Mouse (Mus musculus) liver (tissue): ENCODE data around the gene D630039A03Rik.
"Not testable (repeated sequence)": the region's sequence is repeated elsewhere in the genome, so short reads cannot be mapped to it uniquely, and the experiment has no call there.

Experiments
- DNase-seq: peaks from one replicate; pipeline ENCODE4 v3.0.0-alpha.2; 2020; ENCODE audit warnings: mixed read lengths

The D630039A03Rik gene

DNA sequence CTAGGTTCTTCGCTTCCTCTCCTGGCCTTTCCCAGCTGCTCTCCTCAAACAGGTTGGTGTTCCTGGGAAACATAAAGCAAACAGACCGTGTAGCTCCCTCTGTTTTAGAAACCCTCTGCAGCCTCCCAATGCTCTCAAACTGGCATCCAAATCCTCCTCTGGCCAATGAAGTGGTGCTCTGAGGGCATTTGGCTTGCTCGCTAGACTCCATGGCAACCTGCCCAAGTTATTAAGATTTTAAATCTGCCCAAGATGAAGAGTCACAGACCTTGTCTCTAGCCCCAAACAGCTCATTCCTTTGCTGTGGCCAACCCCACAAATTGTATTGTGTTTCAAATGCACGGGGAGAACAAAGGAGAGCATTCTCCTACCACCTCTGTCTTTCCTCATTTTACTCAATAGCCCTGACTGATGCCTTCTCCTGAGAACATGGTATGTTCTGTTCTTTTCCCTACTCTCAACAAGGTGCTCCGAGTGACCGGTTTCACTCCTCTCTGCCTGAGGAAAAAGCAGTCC, 8.5 kb upstream of the D630039A03Rik start:
- no peak for DNase-seq

DNA sequence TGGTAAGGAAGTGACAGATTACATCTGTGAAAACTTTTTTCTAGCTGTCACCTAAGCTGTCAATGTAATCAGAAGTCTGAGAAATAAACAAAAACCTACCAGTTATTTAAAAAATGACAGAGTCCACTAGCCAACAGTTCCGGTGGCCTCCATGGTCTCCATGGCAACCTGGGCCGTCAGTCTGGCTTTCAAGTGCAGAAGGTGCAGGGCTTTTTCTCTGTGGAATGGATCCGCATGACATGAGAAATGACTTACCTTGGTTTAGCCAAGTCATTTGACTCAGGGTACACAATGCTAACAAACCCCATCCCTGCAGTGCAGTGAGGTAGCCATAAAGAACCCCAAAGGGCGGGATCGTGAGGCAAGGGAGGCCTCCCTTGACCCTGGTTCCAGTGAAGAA, 6.1 kb upstream of the D630039A03Rik start:
- no peak for DNase-seq

DNA sequence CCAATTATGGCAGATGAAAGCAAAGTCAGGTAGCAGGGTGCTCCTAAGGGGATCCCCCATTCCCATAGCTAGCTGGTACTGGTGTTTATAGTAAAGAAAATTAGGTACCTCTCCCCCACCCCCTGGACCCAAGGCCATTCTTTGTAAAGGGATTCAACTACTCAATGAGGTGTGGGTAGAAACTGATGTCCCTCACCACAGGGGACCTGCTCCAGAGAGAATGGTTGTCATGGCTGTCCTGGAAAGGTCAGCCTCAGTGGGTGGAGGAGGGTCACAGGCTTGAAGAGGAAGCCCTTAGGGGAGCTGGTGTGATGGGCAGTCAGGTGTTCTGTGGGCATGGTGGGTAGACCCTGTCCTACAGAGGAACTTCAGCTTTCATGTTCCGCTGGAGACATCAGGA, 4.4 kb upstream of the D630039A03Rik start:
- DNase-seq = no peak

DNA sequence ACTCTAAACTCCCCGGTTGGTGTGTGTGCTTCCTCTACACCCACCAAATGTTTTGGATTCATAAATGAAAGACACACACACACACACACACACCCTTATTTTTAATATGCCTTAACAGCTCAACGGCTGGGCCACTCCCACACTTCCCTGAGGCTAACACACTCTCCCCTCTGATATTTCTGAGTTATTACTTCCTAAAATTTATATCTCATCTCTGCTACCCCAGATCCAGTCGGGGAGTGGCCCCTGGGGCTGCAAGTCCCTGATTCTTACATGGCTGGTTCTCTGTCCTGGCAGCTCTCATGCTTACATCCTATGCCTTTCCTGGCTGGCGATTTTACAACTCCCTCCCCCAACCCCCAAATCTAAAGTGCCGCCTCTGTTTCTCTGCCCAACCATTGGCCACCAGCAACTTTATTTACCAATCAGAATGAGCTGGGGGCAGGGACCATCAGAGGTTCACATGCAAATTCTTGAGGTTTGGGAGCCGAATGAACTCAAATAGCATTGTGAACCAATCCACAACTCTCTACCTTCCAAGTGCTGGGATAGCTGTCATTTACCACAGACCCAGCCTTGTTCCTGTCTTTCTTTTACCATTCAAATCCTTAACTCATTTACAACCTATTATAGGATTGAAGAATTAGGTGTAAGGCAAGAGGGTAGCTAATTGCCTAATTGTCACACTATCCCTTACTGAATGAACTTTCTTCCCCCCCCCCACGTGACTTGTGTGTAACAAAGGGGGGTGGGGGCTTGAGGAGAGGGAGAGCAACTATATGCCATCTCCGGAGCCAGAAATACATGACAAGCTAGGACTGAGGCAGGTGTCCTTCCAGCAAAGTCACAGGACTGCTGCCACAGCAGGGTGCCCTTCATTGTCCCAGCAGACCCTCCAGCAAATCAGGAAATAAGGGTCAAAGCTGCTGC, 3.7 kb upstream of the D630039A03Rik start:
- no peak for DNase-seq

DNA sequence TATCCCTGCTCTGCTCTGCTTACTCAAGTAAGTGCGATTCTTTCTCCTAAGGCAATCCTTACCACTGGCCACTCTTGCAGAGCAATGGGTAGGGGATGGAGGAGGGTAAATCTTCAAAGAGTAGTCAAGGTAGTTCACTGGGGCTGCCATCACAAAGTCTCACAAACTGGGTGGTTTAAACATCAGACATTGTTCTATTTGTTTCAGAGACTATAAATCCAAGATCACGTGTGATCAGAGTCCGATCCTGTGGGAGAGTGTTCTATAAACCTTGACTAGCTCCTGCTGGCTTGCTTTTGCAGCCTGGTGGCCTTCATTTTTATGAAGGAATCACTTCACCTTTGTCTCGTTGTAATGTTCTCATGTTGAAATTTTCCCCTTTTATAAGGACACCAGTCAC, 614 bp upstream of the D630039A03Rik start:
- no peak for DNase-seq

DNA sequence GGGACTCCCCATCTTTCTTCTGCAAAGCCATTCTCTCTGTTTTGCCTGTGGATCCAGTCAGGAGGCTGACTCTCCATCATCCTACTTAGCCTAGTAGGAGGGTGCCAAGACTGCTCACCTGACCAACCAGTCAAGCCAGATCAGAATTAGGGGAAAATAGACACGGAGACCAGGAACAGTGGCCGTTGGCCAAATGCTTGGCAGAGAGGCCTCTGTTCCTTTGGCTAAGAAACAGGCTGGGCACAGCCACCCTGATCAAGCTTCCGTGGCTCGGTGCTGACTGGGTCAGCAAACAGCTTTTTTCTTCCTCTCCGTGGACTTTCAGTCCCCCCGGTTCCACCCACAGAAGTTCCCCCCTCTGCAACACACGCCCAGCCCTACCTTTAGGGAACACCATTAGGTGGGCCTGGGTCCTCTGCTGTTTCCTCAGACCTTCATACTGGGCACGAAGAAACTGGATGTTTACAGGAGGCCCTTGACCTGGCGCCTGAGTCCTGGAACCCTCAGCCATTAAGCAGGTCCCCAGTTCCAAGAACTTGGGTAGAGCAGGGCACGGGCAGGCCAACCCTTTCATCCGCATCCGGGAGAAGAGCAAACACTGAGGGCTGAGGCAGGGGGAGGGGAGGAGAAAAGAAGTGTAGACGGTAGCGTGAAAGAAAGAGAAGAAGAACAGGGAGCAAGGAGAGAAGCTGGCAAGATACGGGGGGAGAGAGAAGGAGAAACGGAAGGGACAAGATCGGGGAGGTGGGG, 706 bp downstream of the D630039A03Rik start:
- DNase-seq = no peak

DNA sequence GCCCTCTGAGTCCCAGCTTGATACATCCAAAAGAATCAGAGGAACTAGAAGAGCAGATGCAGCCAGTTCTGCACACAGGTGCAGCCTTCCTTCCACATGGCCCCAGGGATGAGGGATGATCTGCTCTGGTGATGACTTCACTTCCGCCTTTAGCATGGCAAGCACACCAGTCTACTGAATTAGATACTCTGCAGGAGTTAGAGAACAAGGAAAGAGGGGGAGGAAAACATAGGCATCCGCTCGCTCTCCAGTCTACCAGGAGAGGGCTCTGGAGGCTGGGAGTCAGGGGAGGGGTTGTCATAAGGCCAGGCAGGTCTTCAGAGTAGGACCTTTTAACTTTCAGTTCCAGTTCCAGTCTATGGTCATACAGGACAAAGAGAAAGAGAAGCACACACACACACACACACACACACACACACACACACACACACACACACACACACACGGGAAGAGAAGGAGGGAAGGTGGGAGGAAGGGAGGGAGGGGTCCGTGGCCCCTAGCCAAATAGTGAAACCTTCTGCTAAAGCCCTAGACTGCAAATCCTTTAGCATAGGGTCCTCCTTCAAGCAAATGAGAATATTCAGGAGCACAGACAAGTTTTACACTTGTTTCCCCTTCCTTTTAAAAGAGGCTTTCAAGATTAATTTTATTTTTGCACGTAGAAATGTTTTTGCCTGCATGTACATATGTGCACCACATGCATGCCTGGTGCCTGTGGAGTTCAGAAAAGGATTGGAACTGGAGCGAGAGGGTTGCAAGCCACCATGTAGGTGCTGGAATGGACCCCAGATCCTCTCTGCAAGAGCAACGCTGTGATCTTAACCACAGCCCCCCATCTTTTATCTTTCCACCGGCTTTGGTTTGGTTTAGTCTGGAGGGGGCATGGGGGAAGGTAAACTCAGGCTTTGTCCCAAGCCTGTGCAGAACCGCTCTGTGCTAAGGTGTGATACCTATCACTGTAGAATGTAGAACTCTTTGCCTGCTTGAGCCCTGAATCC, 1.6 kb downstream of the D630039A03Rik start:
- DNase-seq = no peak

DNA sequence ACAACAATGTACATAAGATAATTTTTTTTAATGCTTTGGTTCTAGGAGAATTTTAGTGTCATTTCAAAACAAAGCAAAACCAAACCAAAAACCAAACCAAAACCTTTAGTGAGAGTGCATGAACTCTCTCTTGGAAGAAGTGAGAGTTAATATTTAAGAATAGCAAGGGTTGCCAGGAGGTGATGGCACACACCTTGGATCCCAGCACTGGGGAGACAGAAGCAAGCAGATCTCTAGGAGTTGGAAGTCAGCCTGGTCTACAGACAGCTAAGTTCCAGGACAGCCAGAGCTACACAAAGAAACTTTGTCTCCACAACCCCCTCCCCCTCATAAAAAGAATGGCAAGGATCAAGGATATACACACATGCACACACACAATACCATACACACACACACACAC, 3.1 kb downstream of the D630039A03Rik start:
- DNase-seq = no peak

DNA sequence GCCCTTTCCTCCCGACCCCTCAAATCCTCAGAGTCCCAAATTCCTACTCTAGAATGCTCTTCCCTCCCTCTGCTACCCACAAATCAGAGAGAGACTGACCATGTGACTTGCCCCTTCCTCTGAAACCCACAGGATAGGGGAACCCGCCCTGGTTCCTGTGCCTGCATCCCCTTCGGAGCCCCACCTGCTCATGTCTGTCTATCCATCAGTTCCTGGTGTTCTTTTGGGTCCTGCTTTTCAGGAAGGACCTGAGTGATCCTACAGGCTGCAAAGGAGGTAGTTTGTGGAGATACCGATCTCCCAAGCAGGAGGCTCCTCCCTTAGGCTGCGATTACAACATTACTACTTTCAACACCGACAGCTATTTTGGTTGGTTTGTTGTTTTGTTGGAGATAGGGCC, 7.2 kb downstream of the D630039A03Rik start:
- DNase-seq = no peak

DNA sequence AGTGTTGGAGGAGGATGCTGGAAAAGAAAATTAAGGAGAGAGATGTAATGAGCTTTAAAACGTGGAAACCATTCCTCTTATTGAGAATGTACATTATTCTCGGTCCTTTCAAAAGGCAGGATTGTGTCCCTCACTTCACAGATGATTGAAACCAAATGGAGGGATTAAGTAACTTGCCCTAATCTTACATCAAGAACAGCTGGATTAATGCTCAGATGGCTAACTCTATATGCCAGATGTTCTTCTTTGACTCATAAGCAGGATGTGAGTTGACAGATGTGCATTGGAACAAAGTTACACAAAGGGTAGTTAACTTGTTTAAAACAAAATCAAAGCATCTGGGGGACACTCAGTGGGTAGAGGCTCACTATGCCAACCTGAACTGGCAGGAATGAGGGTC, 9.4 kb downstream of the D630039A03Rik start:
- DNase-seq = no peak

DNA sequence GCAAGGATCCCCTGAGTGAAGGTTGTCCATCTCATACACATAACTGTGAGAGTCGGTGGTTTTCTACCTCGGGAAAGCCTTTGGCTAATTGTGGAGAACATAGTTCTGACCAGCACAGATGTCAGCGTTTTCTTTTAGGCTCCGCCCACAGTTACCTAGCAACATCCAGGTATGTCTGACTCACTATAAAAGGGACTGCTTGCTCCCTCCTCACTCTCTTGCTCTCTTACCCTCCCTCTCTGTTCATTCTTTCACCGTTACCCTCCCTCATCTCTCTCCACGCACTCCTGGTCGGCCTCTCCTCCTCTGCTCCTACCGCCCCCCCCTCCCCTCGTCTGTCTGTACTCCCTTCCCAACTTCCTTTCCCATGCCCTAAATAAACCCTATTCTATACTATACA, 11.5 kb downstream of the D630039A03Rik start:
- DNase-seq = no peak

DNA sequence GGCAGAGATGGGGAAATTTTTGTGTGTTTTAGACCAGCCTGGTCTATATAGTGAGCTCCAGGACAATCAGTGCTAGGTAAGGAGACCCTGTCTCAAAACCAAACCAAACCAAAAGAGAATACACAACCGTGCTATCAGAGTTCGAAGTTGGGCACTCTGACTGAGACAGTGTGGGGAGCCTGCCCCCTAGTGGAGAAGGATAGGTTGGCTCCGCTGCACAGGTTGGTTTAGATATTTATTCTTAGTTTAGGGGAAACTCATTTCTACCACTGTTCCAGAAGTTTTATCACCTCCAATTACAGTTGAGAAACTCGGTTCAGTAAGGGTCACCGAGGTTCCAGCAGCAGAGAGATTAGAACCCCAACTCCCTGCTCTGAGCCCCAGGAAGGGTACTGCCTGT, 11.9 kb downstream of the D630039A03Rik start:
- peak; percentile 50 for DNase-seq

DNA sequence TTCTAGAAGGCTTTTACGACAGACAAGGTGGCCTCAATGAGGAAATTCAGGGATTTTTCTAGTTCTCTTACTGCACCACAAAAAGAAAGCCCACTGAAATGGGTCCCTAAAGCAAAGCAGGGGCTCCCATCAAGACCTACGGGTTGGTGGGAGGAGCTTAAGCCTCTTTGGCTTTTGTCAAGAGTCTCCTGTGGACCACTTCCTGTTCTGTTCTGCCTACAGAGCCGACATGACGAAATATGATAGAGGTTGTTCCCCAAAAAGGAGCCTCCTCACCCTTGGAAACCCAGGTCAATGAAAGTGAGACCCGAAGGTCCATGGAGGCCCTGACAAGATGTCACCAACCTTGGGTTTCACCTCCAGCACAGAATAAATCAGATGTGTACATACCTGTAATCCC, 13.5 kb downstream of the D630039A03Rik start:
- DNase-seq = no peak

DNA sequence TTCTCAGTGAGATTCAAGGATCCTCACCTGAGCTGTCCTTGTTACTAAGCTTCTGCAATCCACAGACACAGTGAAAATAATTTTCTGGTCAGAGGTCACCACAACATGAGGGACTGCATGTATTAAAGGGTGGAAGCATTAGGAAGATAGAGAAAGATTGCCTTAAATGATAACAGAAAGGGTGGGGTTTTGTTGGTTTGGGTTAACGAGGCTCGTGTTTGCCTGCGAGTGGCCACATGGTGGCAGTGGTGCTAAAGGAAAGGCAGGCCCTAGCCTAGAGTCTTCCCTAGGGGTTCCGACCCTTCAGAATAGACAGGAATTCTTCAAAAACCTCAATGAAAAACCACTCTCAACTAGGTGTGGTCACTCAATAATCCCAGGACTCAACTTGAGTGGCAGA, 14.9 kb downstream of the D630039A03Rik start:
- peak; percentile 26 for DNase-seq

DNA sequence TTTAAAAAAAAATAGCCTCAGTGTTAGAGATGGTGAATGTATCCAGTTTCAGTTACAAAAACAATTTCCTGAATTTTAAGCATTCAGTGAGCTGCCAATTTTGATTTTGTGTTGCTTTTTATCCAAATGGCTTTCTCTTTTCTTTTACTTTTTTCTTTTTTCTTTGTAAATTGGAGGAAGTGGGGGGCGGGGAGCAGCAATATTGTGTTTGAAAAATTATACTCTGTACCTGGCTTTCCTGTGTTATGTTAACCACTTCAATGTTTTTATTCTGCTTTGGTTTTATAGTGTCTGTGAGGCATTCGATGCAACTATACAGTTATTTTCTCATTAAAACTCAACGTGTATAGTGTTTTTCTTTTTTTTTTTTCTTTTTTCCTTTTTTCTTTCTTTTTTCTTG, 19.5 kb downstream of the D630039A03Rik start:
- DNase-seq = no peak

DNA sequence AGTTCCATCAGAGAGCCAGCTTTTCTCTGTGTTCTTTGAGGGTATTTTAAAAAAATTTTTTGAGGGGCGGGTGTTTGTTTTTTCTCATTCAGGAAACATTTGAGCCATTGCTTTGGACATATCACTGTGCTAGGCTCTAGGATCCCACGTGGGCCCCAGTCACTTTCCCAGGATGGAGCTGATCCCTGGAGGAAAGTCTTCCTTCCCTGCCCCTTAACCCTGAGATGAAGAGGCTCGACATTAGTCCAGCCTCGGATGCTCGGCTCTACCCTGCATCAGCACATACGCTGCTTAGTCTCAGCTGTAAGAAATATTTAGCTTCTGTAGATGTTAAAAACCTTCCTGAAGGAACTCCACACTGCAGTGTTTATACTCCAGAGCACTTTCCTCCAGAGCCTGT, 20.2 kb downstream of the D630039A03Rik start:
- DNase-seq = no peak

DNA sequence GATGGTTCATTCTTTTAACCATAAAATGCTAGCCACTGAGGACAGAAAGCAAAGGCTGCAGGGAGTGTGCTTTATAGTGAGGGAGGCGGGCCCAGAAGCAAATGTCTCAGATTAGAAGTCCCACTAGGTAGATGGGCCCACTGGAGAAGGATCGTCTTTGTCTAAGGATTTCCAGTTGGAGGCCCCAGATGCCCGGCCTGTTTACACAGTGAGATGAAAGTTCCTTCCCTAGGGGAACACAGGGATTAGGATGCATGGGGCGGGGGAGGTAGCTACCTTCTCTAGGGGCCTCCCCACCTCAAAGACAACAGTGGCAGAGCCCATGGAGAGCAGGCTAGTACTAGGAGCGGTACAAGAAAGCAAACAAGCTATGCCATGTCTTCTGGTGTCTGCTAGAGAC, 21.0 kb downstream of the D630039A03Rik start:
- DNase-seq = no peak

DNA sequence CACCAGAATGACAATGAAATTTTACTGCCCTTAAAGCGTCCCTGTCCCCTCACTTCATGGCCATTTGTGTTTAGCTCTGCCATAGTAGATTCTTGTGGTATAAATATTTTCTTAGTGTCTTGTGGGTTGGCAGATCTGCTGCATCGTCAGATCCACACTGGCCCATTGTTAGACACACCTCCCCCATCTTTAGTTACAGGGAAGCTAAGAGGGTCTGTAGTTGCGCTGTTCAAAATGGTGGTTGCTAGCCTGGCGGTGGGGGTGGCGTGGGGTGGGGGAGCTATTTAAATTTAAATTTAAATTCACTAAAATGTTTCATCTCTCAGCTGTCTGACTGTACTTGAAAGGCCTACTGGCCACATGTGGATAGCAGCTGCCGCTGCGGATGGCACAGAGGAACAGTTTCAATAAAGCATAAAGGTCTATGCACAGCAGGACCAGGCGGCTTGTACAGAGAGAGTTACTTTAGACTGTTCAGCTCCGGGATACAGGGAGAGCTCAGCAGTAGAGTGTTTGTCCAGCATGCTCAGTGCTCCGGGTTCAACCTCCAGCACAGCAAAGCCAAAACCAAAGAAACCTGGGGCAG, 24.0 kb downstream of the D630039A03Rik start:
- no peak for DNase-seq

DNA sequence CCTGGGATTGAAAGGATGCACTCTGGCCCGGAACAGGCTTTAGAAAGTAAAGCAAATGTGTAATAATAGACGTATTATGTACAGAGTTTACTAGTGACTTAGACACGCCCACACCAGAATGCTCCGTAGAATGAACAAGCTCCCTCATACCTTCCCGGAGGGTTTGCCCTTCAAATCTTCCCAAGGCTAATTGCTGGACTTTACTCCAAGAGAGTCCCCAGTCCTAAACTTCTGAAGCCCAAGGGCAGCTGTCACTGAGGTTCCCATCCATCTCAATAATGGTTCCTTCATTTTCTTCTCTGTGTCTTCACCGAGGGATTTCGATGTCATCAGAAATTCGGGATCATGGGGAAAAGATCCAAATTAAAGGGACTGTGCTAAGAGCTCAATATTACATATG, 26.3 kb downstream of the D630039A03Rik start:
- DNase-seq = no peak

DNA sequence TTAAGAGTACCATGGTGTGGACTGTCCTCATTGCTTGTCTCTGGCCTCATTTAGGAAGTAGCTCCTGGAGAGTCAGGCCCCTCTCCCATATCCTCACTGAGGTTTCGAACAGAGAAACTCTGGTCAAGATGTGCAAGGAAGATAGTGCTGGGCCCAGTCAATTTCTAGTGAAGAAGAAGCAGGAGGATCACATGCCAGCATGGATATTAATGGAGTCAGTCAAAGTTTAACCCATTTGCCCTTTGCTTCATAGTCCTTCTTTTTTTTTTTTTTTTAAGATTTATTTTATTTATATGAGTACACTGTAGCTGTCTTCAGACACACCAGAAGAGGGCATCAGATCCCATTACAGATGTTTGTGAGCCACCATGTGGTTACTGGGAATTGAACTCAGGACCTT, 27.1 kb downstream of the D630039A03Rik start:
- not testable (repeated sequence) for DNase-seq

DNA sequence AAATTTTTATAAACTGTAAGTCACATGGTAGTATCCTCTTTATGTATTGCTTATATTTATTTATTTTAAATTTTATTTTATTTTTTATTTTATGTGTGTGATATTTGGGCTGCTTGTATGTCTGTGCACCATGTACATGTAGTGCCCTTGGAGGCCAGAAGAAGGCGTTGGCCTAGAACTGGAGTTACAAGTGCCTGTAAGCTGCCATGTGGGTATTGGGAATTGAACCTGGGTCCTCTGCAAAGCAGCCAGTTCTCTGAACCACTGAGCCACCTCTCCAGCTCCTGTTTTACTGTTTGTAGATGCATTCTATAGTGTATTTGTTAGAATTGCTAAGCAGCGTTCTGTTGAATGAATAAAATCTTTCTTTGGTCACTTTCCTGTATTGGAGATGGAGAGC, 27.9 kb downstream of the D630039A03Rik start:
- DNase-seq = no peak

DNA sequence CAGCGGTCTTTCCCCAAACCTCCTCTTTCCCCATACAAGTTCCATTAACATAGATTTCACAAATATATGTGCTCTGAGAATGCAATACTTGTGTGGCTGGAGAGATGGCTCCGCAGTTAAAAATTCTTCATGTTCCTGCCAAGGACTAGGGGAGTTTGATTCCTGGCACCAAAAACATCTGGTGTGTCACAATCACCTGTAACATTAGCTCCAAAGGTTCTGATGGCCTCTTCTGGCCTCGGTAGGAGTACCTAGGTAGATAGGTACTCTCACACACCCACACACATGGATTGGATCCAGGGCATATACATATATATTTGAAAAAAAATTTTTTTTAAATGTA, 29.2 kb downstream of the D630039A03Rik start:
- DNase-seq = no peak
